Mouse (Mus musculus) urinary bladder, postnatal 25 days (tissue): ENCODE results near the gene Mapk11.
A peak's percentile ranks its signal among the peaks of the same experiment; 100 is the strongest.

Experiments used
- DNase-seq: peaks from one replicate; pipeline ENCODE4 v3.0.0; 2022; ENCODE audit warnings: low spot score

The Mapk11 gene

GRCm38 (mm10) chr15:89173906-89174214, 24.4 kb upstream of the Mapk11 start:
- DNase-seq, result peak; percentile 63

DNA sequence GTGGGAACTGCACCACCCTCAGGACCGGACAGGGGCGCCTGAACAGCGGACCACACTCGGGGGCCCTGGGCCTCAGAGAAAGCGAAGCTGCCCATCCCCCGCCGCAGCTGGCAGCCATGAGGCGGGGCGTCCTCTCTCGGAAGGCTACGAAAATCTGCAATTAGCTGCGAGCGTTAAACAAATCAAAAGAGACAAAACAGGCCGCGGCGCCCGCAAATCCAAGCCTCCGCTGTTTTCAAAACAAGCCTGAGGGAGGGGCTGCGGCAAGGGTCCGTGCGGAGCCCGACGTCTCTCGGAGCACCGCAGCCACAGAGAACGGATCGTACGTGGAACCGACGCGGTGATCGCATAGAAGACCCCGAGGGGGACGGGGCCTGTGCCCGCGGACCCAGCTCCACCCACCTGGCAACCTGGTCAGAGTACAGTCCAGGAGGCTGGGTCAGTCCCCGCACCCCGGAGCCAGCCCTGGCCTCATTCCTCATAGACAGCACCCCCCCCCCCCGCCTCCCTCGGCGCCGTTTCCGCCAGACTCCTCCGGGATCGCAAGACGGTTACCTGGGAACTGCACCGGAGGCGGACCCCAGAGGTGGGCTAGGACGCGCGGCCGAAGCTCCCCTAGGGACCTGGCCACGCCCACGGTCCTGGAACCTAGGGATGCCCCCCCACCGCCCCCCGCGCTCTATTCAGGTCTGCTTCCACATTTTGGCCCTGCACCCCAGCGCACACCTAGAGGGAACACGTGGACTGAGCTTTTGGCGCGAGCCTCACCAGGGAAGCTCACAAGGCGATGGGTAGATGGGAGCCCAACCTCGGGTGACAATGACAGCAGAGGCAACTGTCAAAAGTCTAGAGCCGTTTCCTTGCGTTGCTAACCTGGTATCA, 23.8 kb upstream of the Mapk11 start:
- no peak for DNase-seq

DNA sequence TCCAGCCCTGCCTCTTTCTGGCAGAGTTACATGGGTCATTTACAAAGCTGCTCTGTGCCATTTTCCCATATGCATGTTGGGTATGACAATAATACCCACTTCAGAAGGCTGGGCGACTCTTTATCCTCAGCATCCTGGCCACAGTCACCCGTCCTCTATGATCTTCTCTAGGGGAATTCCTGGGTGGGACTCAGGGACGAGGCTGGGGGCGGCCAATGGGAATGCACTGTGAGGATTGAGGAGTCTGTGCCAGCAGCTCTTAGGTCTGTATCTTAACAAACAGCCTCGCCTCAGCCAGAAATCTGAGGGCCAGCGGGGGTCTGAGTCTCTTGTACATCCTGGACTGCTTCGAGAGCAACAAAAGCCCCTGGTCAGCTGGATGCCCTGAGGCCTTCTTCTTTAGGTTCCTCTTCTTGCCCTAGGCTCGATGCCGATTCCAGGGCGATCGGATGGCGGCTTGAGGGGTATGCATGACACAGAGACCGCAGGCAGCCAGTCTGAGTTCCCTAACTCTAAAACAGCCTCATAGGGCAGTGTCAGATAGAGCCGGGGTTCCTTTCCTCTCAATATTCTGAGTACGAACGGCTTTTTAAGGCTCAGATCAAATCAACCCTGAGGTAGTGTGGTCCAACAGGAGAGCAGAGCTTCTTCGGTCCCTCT, 23.0 kb upstream of the Mapk11 start:
- DNase-seq, result no peak

DNA sequence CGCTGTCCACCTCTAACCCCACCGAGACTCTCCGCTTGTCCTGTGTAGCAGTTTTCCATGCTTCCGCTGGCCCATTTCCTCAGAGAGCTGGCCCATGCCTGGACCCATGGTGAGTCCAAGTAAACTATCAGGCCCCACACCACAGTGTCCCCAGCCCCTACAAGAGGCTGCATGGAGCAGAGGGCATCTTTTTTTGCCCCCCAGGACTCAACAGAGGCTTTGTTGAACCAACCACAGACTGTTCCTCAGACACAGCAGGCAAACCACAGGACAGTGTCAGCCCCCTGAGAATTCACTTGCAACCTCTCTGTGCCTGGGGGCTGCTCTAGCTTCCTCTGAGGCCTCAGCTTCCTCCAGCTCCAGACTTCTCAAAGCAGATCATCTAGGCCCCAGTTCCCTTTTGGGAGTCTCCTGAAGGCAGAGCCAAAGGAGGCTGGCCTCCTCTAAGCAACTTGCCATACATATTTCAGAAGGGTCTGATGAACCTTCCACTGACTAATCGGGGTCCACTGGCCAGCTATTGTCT, 22.2 kb upstream of the Mapk11 start:
- DNase-seq, result no peak

DNA sequence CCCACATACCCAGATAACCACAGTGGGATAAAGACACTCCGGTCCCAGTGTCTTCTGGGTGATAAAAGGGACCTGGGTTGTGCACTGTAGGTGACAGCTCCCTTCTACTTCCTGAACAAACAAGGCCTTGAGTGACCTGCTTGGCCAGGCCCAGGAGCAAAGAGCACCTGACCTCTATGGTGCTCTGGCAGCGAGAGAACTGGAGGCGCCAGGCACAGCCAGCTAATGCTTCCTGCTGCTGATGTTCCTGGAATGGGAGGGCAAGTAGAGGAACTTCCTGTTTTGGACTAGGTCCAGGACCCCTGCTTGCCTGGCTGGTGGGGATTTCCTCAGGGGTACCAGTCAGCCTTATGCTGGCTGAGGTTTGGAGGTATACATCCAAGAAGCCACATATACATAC, 20.7 kb upstream of the Mapk11 start:
- DNase-seq, result no peak

DNA sequence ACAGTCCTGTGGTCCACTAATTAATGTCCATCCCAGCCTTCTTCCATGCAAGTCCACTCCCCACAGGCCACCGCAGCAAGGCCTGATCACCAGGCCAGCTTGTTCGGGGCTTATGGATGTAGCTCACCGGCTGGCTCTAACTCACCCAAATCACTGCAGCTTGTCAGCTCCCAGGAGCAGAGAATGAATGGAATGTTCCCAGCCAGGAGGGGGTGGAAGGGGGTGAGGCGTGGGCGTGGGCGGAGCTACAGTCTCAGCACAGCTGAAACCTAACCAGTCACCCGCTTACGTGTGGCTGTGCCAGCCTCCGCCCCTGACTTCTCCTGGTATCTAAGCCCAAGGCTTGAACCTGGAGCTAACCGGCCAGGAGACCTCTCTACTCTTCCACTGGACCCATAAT, 20.0 kb upstream of the Mapk11 start:
- peak; percentile 70 for DNase-seq

- no peak for DNase-seq
Measured at GRCm38 (mm10) chr15:89168922-89169321, 19.5 kb upstream of the Mapk11 start.

GRCm38 (mm10) chr15:89165478-89165877, 16.1 kb upstream of the Mapk11 start:
- no peak for DNase-seq

GRCm38 (mm10) chr15:89161397-89161796, 12.0 kb upstream of the Mapk11 start:
- no peak for DNase-seq

- no peak for DNase-seq
Measured at GRCm38 (mm10) chr15:89158516-89158915, 9.1 kb upstream of the Mapk11 start.

DNA sequence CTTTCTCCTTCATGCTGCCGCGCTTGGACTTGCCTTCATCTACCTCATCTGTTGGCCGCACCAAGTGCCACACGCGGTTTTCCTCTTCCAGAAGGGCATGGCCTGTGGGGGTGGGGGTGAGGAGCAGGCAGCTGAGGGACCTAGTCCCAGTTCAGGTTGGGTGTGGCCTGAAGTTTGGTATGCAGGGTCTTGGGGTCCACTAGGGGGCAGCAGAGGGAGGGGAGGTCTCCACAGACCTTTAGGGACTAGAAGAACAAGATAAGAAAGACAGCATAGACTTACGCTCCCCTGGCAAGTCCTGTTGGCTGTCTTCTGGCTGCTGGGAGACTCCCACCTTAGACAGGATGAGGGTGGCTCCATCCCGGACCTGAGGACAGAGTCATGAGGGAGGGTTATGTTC, 8.5 kb upstream of the Mapk11 start:
- DNase-seq, result peak; percentile 64

- DNase-seq, result no peak
Measured at GRCm38 (mm10) chr15:89152312-89152711, 2.9 kb upstream of the Mapk11 start.

- no peak for DNase-seq
Measured at GRCm38 (mm10) chr15:89150041-89150390, 588 bp upstream of the Mapk11 start.

GRCm38 (mm10) chr15:89148496-89149270, 745 bp downstream of the Mapk11 start:
- no peak for DNase-seq

DNA sequence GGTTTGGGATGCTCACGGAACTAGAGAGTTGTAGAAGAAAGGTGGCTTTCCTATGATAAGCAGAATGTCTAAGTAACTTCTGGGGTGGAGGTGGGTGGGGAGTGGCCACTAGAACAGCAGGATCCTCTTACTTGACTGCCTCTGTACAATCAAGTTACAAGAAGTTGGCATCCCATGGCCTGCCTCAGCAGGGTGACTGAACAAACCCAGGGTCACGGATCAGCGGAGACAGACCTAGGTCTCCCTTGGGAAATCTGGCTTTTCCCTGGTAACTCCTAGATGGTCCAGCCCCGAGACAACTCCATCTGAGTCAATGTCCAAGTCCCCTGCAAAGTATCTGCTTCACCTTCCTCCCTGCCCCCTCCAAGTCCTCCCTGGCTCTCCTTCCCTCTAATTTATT, 1.5 kb downstream of the Mapk11 start:
- DNase-seq, result no peak

DNA sequence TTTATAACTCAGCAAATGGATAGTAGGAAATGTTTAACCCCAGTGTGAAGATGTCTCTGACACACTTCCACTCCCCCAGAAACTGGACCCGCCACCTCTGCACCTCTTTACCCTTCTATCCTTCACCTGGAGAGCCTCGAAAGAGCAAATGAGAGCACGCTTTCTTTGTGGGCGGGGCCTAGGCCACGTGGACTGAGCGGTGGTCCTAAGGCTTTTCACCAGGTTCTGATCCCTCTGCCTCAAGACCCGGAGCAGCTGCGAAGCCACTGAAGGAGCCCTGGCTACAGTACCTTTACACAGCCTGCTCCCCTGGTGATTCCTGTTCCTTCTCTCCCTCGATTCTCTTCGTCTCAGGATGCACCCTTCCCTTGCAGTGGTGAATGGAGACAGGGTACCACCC, 2.0 kb downstream of the Mapk11 start:
- no peak for DNase-seq

DNA sequence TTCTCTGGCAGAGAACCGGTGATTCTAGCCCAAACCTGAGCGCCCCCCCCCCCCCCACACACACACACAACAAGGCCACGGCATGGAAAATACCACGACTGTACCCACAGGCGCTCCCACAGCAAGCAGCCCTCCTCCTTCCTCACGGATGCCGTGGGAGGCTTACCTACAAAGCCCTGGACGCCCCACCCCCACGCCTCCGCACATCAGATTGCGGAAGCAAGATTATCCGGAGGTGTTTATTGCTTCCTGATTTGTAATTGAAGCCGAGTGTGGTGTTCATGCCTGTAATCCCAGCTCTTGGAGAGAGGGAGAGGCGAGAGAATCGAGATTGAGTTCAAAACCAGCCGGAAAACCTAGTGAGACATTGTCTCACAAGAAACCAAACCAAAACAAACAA, 2.4 kb downstream of the Mapk11 start:
- no peak for DNase-seq

GRCm38 (mm10) chr15:89146537-89146936, 2.9 kb downstream of the Mapk11 start:
- DNase-seq, result peak; percentile 58

- DNase-seq, result no peak
Measured at GRCm38 (mm10) chr15:89145813-89146350, 3.5 kb downstream of the Mapk11 start.

- no peak for DNase-seq
Measured at GRCm38 (mm10) chr15:89144965-89145364, 4.5 kb downstream of the Mapk11 start.

DNA sequence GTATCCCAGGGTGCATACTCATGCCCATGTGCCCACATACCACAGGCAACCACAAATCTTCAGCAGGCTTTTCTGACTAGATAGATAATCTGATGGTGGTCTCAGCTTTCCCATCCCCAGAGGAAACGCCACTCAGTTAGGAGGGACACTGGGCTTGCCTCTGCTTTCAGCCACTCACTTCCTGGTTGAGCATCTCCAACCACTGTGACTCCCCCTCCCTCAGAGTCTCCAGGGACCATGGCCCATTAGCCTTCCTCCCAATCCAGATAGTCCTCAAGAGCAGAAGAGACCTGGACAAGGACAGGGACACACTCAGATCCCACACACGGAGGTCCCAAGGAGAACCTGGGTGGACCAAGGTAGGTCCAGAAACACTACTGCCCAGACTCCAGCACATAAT, 6.3 kb downstream of the Mapk11 start:
- DNase-seq, result no peak

DNA sequence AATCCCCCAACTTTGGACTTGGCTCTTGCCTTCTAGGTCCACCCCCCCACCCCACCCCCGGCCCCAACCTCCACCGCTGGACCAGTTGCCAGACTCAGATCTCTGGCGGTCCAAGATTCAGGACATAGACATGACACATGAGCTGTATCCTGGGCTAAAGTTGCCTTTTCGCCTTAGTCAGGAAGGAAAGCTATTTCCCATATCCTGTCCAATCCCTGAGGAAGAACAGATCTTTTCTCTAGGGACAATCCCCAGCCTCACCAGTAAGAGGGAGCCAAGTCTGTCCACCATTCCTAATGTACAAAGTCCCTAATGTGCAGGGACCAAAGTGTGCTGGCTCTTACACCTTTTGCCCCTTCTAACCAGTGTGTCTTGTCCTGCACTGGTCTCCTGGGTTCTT, 7.5 kb downstream of the Mapk11 start:
- no peak for DNase-seq

DNA sequence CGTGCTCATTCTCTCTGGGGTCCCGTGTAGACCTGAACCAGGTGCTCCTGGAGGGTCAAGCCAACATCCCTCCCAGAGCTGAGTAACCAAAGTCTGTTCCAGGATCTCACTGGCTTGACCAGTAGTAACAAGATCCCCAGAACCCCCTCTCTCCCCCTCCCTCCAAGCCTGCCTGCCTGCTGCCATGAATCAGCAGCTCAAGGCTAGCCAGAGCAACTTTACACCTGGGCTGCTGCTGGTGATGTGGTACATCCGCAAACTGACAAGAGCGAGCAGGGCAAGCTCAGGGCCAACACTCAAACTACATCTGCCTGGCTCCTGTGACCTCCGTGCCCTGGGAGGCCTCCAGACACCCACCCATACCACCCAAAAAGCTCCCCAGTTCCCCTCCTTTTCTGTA, 8.0 kb downstream of the Mapk11 start:
- DNase-seq, result no peak
